Mouse (Mus musculus): Measurements from ENCODE around the gene Polr3g. TPM values are rescaled to one million over a fixed set of nuclear protein-coding genes. Genes with fewer than 3 reads are reported as not detected.
A peak's percentile ranks its signal among the peaks of the same experiment; 100 is the strongest.

The Polr3g gene
- polyA plus RNA-seq, 1 experiment = 5.2 TPM

DNA sequence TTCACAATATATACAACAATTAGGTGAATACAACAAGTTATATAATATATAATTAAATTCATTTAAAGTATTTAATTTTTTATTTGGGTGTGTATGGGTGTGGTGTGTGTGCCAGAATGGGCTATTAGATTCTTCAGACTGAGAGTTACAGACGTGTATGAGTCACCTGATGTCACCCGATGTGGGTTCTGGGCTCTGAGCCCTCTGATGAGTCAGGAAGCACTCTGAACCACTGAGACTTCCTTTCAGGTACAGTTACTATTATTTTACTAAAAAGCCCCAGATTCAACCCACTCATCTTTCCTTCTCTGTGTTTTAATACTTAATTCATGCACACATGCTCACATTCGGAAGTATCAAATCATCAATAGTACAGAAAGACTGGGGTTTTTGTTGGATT, 25.9 kb downstream of the Polr3g start:
- TF ChIP-seq CTCF (IDR thresholded peaks at IDR 0.05; ENCODE audit: borderline replicate concordance, insufficient read depth, low read depth, low read length) = no peak
- TF ChIP-seq POLR2A (IDR thresholded peaks at IDR 0.05; ENCODE audit: borderline replicate concordance, insufficient read depth, low read length) = no peak
- Histone ChIP-seq H3K4me1 (ENCODE audit: control insufficient read depth, insufficient read depth, low read length) (no peaks in the 10 kb centered on the region), H3K27me3 (ENCODE audit: control insufficient read depth, insufficient read depth, low read length) (no peaks in the 10 kb centered on the region), H3K27ac (ENCODE audit: insufficient read depth, low read length) (no peak overlapping the region), H3K4me3 (replicated peaks; ENCODE audit: insufficient read depth, low read depth, low read length) (no peak overlapping the region)
- DNase-seq = no peak
- WGBS = 59% methylated on average over 3 of the region's 3 CpGs

DNA sequence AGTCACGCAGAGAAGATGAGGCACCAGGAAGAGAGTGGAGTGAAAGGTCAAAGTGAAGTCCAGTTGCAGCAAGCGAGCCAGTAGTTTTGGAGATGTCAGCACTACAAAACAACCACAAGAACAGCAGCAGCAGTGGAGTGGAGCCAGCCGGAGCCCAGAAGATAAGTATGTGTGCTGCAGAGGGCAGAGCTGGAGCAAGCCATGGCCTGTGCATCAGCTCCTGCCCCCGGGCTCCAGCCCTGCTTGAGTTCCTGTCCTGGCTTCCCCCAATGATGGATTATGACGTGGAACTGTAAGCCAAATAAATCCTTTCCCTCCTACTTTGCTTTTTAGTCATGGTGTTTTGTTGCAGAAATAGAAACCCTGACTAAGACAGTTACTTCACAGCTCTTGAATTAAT, 26.6 kb downstream of the Polr3g start:
- TF ChIP-seq CTCF (IDR thresholded peaks at IDR 0.05; ENCODE audit: borderline replicate concordance, insufficient read depth, low read depth, low read length) = no peak
- TF ChIP-seq POLR2A (IDR thresholded peaks at IDR 0.05; ENCODE audit: borderline replicate concordance, insufficient read depth, low read length) = no peak
- H3K4me1 ChIP-seq (ENCODE audit: control insufficient read depth, insufficient read depth, low read length) = no peaks in the 10 kb centered on the region
- WGBS = 83% methylated on average over 5 of the region's 5 CpGs
- H3K27me3 ChIP-seq (ENCODE audit: control insufficient read depth, insufficient read depth, low read length) = no peaks in the 10 kb centered on the region
- no peak overlapping the region for H3K27ac ChIP-seq (ENCODE audit: insufficient read depth, low read length)
- DNase-seq = no peak
- H3K4me3 ChIP-seq (replicated peaks; ENCODE audit: insufficient read depth, low read depth, low read length) = no peak overlapping the region

DNA sequence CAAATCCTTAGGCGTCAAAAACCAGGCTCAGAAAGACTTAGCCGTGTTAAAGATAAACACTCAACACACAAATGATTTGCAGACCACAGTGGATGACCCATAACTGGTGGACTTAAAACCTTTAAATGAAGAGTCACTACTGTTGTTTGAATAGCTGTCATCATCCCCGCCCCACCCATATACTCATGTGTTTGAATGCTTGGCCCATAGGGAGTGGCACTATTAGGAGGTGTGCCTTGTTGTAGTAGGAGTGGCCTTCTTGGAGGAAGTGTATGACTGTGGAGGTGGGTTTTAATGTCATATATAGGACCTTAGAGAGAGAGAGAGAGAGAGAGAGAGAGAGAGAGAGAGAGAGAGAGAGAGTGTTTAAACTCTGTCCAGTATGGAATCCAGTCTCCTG, 27.7 kb downstream of the Polr3g start:
- WGBS = 96% methylated on average over 3 of the region's 3 CpGs
- DNase-seq = no peak
- H3K27me3 ChIP-seq (ENCODE audit: control insufficient read depth, insufficient read depth, low read length) = no peaks in the 10 kb centered on the region
- no peaks in the 10 kb centered on the region for H3K4me1 ChIP-seq (ENCODE audit: control insufficient read depth, insufficient read depth, low read length)
- no peak overlapping the region for H3K27ac ChIP-seq (ENCODE audit: insufficient read depth, low read length)
- H3K4me3 ChIP-seq (replicated peaks; ENCODE audit: insufficient read depth, low read depth, low read length) = no peak overlapping the region
- TF ChIP-seq POLR2A (IDR thresholded peaks at IDR 0.05; ENCODE audit: borderline replicate concordance, insufficient read depth, low read length) = no peak
- TF ChIP-seq CTCF (IDR thresholded peaks at IDR 0.05; ENCODE audit: borderline replicate concordance, insufficient read depth, low read depth, low read length) = no peak

DNA sequence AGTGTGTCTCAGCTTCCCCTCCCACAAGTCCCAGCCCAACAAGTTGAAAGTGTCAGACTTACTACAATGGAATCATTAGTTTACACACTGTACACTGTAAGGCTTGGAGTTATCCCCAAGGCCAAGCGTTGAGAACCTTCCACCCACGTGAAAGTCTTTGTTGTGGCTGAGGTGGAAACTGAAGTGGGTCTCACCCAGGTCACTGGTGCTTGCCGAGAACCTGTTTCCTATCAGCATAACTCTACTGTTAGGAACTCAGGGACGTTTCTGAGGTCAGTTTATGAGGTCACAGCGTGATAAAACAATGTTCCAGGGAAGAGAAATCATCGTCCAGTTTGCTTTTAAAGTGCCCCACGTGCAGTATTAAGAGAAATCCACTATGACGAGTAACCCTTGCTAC, 35.5 kb downstream of the Polr3g start:
- Histone ChIP-seq H3K4me1 (ENCODE audit: control insufficient read depth, insufficient read depth, low read length) (no peaks in the 10 kb centered on the region), H3K4me3 (replicated peaks; ENCODE audit: insufficient read depth, low read depth, low read length) (no peak overlapping the region), H3K27ac (ENCODE audit: insufficient read depth, low read length) (no peak overlapping the region), H3K27me3 (ENCODE audit: control insufficient read depth, insufficient read depth, low read length) (no peaks in the 10 kb centered on the region)
- no peak for TF ChIP-seq POLR2A (IDR thresholded peaks at IDR 0.05; ENCODE audit: borderline replicate concordance, insufficient read depth, low read length)
- no peak for TF ChIP-seq CTCF (IDR thresholded peaks at IDR 0.05; ENCODE audit: borderline replicate concordance, insufficient read depth, low read depth, low read length)
- DNase-seq = no peak
- WGBS = 87% methylated on average over 8 of the region's 8 CpGs

DNA sequence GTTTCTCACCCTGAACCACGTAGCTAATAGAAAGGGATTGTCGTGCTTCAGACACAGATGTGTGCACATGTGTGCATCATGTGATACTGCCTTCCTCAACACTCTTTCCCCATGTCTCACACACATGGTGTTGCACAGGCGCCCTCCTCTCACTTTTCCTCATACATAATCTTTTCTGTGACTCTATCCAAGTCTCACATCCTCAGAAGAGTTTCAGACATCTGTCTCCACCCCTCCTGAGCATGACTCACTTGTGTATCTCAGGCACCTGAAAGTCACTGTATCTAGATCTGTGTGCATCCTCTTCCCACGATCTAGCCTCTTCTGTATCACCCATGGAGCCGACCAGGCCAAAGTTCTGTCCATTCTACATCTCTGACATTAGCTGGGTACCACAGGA, 43.1 kb downstream of the Polr3g start:
- peaks cover 10% of the 10 kb centered on the region for H3K4me1 ChIP-seq (ENCODE audit: control insufficient read depth, insufficient read depth, low read length)
- H3K4me3 ChIP-seq (replicated peaks; ENCODE audit: insufficient read depth, low read depth, low read length) = no peak overlapping the region
- TF ChIP-seq POLR2A (IDR thresholded peaks at IDR 0.05; ENCODE audit: borderline replicate concordance, insufficient read depth, low read length) (no peak), CTCF (IDR thresholded peaks at IDR 0.05; ENCODE audit: borderline replicate concordance, insufficient read depth, low read depth, low read length) (no peak)
- DNase-seq = no peak
- no peak overlapping the region for H3K27ac ChIP-seq (ENCODE audit: insufficient read depth, low read length)
- no peaks in the 10 kb centered on the region for H3K27me3 ChIP-seq (ENCODE audit: control insufficient read depth, insufficient read depth, low read length)
- 94% methylated on average over 5 of the region's 5 CpGs for WGBS

DNA sequence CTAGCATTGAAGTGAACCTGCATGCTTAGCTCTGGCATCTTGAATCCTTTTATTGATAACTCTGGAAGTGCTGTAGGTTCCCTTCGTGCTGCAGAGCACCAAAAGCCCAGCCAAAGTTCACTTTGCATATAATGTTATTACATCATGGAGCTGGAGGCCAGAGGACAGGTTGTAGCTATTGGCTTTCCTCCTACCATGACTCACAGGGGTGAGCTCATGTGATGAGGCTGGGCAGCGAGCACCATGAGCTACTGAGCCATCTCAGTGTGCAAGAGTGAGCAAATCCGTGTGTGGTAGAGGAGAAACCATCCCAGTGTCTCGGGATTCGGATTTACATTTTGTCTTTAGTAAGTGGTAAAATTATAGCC, 46.5 kb downstream of the Polr3g start:
- peak overlapping the region; percentile 12 for H3K4me3 ChIP-seq (replicated peaks; ENCODE audit: insufficient read depth, low read depth, low read length)
- peak; percentile 58 to 83 for DNase-seq
- WGBS = 11% methylated on average over 5 of the region's 5 CpGs
- peaks cover 14% of the 10 kb centered on the region for H3K4me1 ChIP-seq (ENCODE audit: control insufficient read depth, insufficient read depth, low read length)
- H3K27ac ChIP-seq (ENCODE audit: insufficient read depth, low read length) = peak overlapping the region; percentile 61; the same call in 1 of the 2 replicates
- TF ChIP-seq POLR2A (IDR thresholded peaks at IDR 0.05; ENCODE audit: borderline replicate concordance, insufficient read depth, low read length) (no peak), CTCF (IDR thresholded peaks at IDR 0.05; ENCODE audit: borderline replicate concordance, insufficient read depth, low read depth, low read length) (no peak)
- no peaks in the 10 kb centered on the region for H3K27me3 ChIP-seq (ENCODE audit: control insufficient read depth, insufficient read depth, low read length)

DNA sequence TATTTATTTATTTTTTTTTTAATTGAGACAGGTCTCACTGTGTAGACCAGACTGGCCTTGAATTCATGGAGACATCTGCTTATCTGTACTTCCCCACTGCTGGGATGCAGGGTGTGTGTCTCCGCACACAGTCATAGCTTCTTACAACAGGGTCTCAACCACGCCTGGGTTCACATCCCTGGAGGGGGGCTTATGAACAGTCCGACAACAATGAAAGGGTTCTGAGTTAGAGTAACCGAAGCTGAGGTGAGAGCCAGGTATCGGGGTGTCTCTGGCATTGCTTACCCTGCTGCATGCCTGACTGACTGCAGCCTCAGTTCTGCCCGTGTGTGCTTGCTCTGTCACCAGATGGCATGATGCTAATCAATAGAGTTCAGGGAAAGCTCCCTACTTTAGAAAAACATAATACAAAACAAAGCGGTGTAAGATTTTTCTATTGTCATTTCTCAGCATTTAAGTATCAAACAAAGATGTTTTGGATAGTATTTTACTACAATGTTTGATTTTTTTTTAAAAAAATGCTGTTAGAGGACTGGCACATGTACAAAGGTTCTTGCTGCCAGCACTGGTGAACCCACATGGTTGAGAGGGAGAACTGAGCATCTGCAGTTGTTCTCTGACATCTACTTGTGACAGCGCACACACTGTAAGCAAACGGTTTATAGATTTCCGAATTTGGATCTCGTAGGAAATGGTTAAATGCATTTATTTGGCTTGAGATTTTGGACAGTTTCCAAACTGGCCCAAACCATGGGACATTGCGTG, 47.1 kb downstream of the Polr3g start:
- H3K4me3 ChIP-seq (replicated peaks; ENCODE audit: insufficient read depth, low read depth, low read length) = peak overlapping the region; percentile 26
- DNase-seq = peak; percentile 45 to 56
- H3K27ac ChIP-seq (ENCODE audit: insufficient read depth, low read length) = peak overlapping the region; percentile 81
- WGBS = 15% methylated on average over 12 of the region's 12 CpGs
- TF ChIP-seq POLR2A (IDR thresholded peaks at IDR 0.05; ENCODE audit: borderline replicate concordance, insufficient read depth, low read length) (no peak), CTCF (IDR thresholded peaks at IDR 0.05; ENCODE audit: borderline replicate concordance, insufficient read depth, low read depth, low read length) (no peak)
- H3K27me3 ChIP-seq (ENCODE audit: control insufficient read depth, insufficient read depth, low read length) = no peaks in the 10 kb centered on the region
- peaks cover 17% of the 10 kb centered on the region for H3K4me1 ChIP-seq (ENCODE audit: control insufficient read depth, insufficient read depth, low read length)

DNA sequence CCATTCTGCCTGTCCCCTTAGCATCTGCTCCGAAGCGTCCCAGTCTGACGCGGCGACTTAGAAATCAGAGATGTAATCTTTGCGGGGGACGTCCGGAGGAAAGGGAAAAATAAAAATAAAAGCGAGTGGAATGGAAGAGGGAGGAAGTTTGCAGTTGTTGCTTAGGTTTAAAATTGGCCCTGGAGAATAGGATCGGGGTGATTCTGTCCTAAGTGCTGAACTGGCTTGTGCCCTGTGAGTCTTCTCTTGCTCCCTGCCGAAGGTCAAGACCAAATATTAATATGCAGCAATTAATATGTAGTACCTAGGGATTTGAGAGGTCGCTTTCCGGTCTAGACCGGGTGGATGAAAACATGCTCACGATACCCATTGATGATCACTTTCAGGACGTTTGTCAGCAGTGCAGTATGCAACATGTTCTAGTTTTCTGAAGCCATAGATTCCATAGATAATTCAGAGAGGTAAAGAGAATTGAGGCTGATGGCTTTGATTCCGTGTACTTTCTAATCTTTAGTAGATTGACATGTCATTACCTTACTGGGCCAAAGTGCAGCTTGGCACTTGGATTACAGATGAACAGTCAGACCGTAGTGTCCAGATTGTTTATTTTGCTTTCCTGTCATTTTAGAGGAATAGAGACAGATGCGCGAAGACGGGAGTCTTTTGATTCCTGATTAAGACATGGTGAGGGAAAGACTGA, 52.6 kb downstream of the Polr3g start:
- WGBS = 1% methylated on average over 21 of the region's 21 CpGs
- TF ChIP-seq CTCF (IDR thresholded peaks at IDR 0.05; ENCODE audit: borderline replicate concordance, insufficient read depth, low read depth, low read length) (no peak), POLR2A (IDR thresholded peaks at IDR 0.05; ENCODE audit: borderline replicate concordance, insufficient read depth, low read length) (no peak)

More for the DNA sequence above, 52.6 kb downstream of the Polr3g start:
- Histone ChIP-seq H3K27me3 (ENCODE audit: control insufficient read depth, insufficient read depth, low read length) (no peaks in the 10 kb centered on the region), H3K4me3 (replicated peaks; ENCODE audit: insufficient read depth, low read depth, low read length) (peak overlapping the region; percentile 91), H3K27ac (ENCODE audit: insufficient read depth, low read length) (peak overlapping the region; percentile 81; the same call in 1 of the 2 replicates), H3K4me1 (ENCODE audit: control insufficient read depth, insufficient read depth, low read length) (peaks cover 8% of the 10 kb centered on the region)
- no peak for DNase-seq

Measured in cerebellum, adult 2 months (tissue).